16 mouse cellular contexts compared by ENCODE assay signal in genomic region chr8:46691360-46691759, GRCm38 (mm10). TPM values are rescaled to one million over a fixed set of nuclear protein-coding genes. Genes with fewer than 3 reads are reported as not detected.
DNase-seq lines count a peak whose midpoint lies in the region; ATAC-seq and TF ChIP-seq lines count a peak whose summit lies in the region.
"Had no signal": no experiment of that assay in that cellular context is flagged by ENCODE, and none has a peak within 500 bp of the region (broad histone marks: within the 10 kb centered on the region; RNA-seq: fewer than 3 reads in every experiment).

No protein-coding gene starts in this region.

- peak; percentile 10 for DNase-seq in hindbrain, embryonic 11.5 days (ENCODE audit: low spot score)
- DNase-seq in kidney, postnatal 14 days, result peak; percentile 10
- DNase-seq in lung, postnatal 36 days, result peak; percentile 59
- DNase-seq in right cerebral cortex, postnatal 10 days (ENCODE audit: low spot score in 2 of 2), result no peak
- DNase-seq in urinary bladder, postnatal 36 days (ENCODE audit: low spot score in 2 of 2), result no peak
- DNase-seq: adrenal gland, postnatal 36 days; cerebellum, adult 8-10 months; gastrocnemius, postnatal 10 days; heart, postnatal 14 days; thymus, adult 18-20 months had no signal

- WGBS in hindbrain, embryonic 11.5 days, result 50% methylated on average over 7 of the region's 7 CpGs
- 49% methylated on average over 7 of the region's 7 CpGs for WGBS in hindbrain, embryonic 13.5 days

- no peak overlapping the region for H3K4me2 ChIP-seq in hindbrain, embryonic 11.5 days (replicated peaks; ENCODE audit: low read depth, low read length)
- no peak overlapping the region for H3K4me2 ChIP-seq in hindbrain, embryonic 13.5 days
- H3K4me2 ChIP-seq: embryonic facial prominence, embryonic 13.5 days; lung, embryonic 15.5 days had no signal

- no peak for TF ChIP-seq CTCF in C2C12 (IDR thresholded peaks at IDR 0.05; ENCODE audit: control insufficient read depth, insufficient read depth, insufficient read length)

- no peak for ATAC-seq in hindbrain, embryonic 11.5 days (ENCODE audit: low FRiP score)
- ATAC-seq in hindbrain, embryonic 13.5 days (ENCODE audit: low FRiP score), result no peak
- ATAC-seq: hindbrain, embryonic 16.5 days had no signal

- H3K27ac ChIP-seq in hindbrain, embryonic 11.5 days (ENCODE audit: low read depth, low read length), result no peak overlapping the region
- no peak overlapping the region for H3K27ac ChIP-seq in hindbrain, embryonic 13.5 days
- H3K27ac ChIP-seq: embryonic facial prominence, embryonic 13.5 days; kidney, postnatal 0 days; lung, embryonic 15.5 days had no signal

- peaks cover 2% of the 10 kb centered on the region; the same call in 1 of the 2 replicates for H3K4me1 ChIP-seq in hindbrain, embryonic 11.5 days (replicated peaks; ENCODE audit: control insufficient read depth, insufficient read depth, low read length)
- peaks cover 7% of the 10 kb centered on the region for H3K4me1 ChIP-seq in hindbrain, embryonic 13.5 days (replicated peaks)

- no peaks in the 10 kb centered on the region for H3K27me3 ChIP-seq in hindbrain, embryonic 11.5 days (ENCODE audit: control insufficient read depth, insufficient read depth, low read length)
- no peaks in the 10 kb centered on the region for H3K27me3 ChIP-seq in hindbrain, embryonic 13.5 days
- H3K27me3 ChIP-seq in C2C12 (ENCODE audit: control insufficient read depth, insufficient read depth, insufficient read length), result no peaks in the 10 kb centered on the region
- H3K27me3 ChIP-seq: embryonic facial prominence, embryonic 13.5 days; lung, embryonic 15.5 days had no signal

- H3K36me3 ChIP-seq in hindbrain, embryonic 11.5 days (ENCODE audit: control insufficient read depth, insufficient read depth, low read length), result no peaks in the 10 kb centered on the region
- H3K36me3 ChIP-seq in hindbrain, embryonic 13.5 days, result no peaks in the 10 kb centered on the region
- H3K36me3 ChIP-seq in C2C12 (ENCODE audit: control insufficient read depth, insufficient read depth), result no peaks in the 10 kb centered on the region
- H3K36me3 ChIP-seq: embryonic facial prominence, embryonic 13.5 days; lung, embryonic 15.5 days had no signal

- no peak overlapping the region for H3ac ChIP-seq in C2C12 (ENCODE audit: control insufficient read depth, insufficient read length, low read depth)

- H3K79me2 ChIP-seq in C2C12 (ENCODE audit: control insufficient read depth, insufficient read depth), result no peaks in the 10 kb centered on the region

- H3K4me3 ChIP-seq in hindbrain, embryonic 11.5 days (ENCODE audit: low read depth, low read length), result no peak overlapping the region
- H3K4me3 ChIP-seq in hindbrain, embryonic 13.5 days, result no peak overlapping the region
- H3K4me3 ChIP-seq in C2C12 (ENCODE audit: insufficient read depth, poor library complexity, severe bottlenecking), result no peak overlapping the region
- H3K4me3 ChIP-seq: embryonic facial prominence, embryonic 13.5 days; lung, embryonic 15.5 days had no signal

- no peak overlapping the region for H3K9ac ChIP-seq in hindbrain, embryonic 11.5 days (ENCODE audit: low read depth, low read length)
- H3K9ac ChIP-seq in hindbrain, embryonic 13.5 days, result no peak overlapping the region
- H3K9ac ChIP-seq: embryonic facial prominence, embryonic 13.5 days; lung, embryonic 15.5 days had no signal

- no peaks in the 10 kb centered on the region for H3K9me3 ChIP-seq in hindbrain, embryonic 11.5 days (ENCODE audit: control insufficient read depth, low read length)
- H3K9me3 ChIP-seq in hindbrain, embryonic 13.5 days, result no peaks in the 10 kb centered on the region
- H3K9me3 ChIP-seq: embryonic facial prominence, embryonic 13.5 days; lung, embryonic 15.5 days had no signal

- no peaks in the 10 kb centered on the region for H3K79me3 ChIP-seq in C2C12 (ENCODE audit: low read depth)

TF ChIP-seq in C2C12, 6 proteins besides CTCF, POLR2A, EP300 and RAD21:
- TF ChIP-seq USF1 (IDR thresholded peaks at IDR 0.05; ENCODE audit: low read depth) (peak; percentile 18), CEBPB (IDR thresholded peaks at IDR 0.05; ENCODE audit: low read depth) (no peak)

RNA-seq across cellular contexts. Expression of gene Irf2, which starts 48.2 kb away (rescaled TPM):
- polyA plus RNA-seq in hindbrain, embryonic 11.5 days (2014; fragmentation: Nextera tagmentation; extraction: Ambion mirVana), result 11.1 and 14.3 TPM in 2 replicates
- polyA plus RNA-seq in hindbrain, embryonic 13.5 days (2015; fragmentation: Nextera tagmentation; extraction: Ambion mirVana), result 9.3 and 11.6 TPM in 2 replicates
- polyA plus RNA-seq in C2C12 (2012; fragmentation: generic; extraction: Trizol), result 7.6 TPM

Comparison
In these comparisons a context has a peak if more than half of its experiments do, and no peak if none do; other contexts are left out.
1. DNase-seq: peak in hindbrain, embryonic 11.5 days (single experiment), kidney, postnatal 14 days (single experiment) and lung, postnatal 36 days (single experiment); none in right cerebral cortex, postnatal 10 days (0 of 2) and urinary bladder, postnatal 36 days (0 of 2).